Mouse (Mus musculus) erythroid progenitor cell, adult 5-6 weeks (primary cell): Measurements from ENCODE around the gene Myog. TPM values are rescaled to one million over a fixed set of nuclear protein-coding genes. Genes with fewer than 3 reads are reported as not detected.
"Not testable (repeated sequence)": the region's sequence is repeated elsewhere in the genome, so short reads cannot be mapped to it uniquely, and the experiment has no call there.

Experiments used
- ATAC-seq: replicated peaks from 2 replicates; pipeline ENCODE4 v1.8.0; 2016; ENCODE audit warnings: moderate number of reproducible peaks, mild to moderate bottlenecking, moderate TSS enrichment, inconsistent platforms; ENCODE audit not compliant: poor library complexity, low FRiP score, severe bottlenecking
- total RNA-seq, 2 experiments: library from RNA; stranded (forward) in 1 of 2; stranded (reverse) in 1 of 2; fragments of 150-400 nt in 1 of 2; fragments of 186-747, 209-891 nt in 1 of 2; gene quantifications; 2 replicates each; pipeline versions ENCODE4 v1.2.3 to v1.2.4; 2015 to 2017; ENCODE audit warnings: low replicate concordance in 2 of 2

Myog gene
- total RNA-seq (2015; ENCODE audit: low replicate concordance) (not detected in 2 replicates), total RNA-seq (2017; ENCODE audit: low replicate concordance) (not detected in 2 replicates)

GRCm38 (mm10) chr1:134289598-134290099 lies at the start of gene Myog:
TSS of gene Myog (plus strand) at chr1:134289989.
- no peak for ATAC-seq

DNA sequence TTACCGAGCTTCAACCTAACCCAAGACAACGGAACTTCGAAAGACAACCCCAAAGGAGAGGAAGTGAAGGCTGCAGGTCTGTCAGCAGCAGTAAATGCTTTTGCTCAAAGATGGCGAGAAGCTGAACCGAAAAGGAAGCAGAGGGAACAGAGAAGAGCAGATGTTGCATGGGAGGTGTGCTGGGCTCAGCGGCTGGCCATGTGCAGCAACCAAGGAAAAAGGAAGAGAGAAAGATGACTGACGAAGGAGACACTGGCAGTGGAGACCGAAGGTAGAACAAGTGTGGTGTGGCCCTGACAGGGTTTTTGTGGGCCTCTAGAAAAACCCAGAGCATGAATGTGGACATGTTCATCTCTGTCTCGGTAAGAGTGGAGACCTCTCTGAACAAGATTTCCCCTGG lies 49.1 kb upstream of the Myog start:
- ATAC-seq = no peak

DNA sequence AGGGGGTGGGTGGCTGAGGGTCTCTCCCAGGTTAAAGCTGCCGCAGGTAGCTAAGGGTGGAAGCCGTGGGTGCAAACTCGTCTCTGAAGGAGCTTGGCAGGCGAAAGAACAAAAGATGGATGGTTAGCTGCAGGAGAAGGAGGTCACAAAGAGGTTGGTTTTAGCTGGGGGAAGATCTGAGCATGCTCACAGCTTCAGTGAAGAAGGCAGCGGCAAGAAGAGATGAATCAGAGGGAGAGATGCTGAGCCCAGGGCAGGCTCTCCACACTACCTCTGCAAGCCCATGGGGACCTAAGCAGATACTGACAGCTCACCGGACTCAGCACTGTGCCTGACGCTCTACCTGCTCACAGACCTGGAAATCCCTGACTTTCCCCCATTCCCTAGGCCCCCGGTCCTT lies 48.5 kb upstream of the Myog start:
- no peak for ATAC-seq

DNA sequence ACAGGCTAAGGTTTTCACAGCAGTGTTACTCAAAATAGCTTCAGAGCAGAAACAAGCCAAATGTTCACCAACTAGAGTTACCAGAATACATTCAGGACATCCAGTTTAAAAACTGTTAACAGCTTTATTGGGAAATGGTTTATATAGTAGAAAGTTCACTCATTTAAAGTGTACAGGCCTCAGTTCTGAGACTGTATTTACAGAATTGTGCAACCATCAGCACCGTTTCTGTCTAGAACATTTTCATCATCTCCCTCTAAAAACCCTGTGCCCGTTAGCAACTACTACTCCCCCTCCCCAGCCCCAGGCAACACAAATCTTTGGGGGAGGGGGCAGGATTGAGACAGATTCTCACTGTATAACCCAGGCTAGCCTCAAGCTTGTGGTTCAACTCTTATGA lies 47.5 kb upstream of the Myog start:
- ATAC-seq = no peak

DNA sequence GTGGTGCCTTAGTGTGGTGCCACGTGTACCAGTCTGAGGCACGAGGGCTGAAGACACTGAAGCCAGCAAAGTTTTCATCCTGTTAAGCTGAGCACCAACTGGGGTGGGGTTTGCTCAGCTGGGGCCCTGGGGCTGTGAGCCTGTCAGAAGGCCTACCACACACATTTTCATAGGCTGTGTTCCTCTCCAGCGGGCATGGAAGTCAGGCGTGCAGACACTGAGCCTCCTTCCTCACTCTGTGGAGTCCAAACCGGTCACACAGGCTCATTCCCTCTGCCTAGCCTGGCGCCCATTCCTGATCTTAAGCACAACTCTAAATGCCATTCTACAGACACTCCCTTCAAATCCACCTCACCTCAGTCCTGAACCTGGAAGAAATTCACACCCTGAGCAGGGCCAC lies 46.3 kb upstream of the Myog start:
- ATAC-seq = no peak

DNA sequence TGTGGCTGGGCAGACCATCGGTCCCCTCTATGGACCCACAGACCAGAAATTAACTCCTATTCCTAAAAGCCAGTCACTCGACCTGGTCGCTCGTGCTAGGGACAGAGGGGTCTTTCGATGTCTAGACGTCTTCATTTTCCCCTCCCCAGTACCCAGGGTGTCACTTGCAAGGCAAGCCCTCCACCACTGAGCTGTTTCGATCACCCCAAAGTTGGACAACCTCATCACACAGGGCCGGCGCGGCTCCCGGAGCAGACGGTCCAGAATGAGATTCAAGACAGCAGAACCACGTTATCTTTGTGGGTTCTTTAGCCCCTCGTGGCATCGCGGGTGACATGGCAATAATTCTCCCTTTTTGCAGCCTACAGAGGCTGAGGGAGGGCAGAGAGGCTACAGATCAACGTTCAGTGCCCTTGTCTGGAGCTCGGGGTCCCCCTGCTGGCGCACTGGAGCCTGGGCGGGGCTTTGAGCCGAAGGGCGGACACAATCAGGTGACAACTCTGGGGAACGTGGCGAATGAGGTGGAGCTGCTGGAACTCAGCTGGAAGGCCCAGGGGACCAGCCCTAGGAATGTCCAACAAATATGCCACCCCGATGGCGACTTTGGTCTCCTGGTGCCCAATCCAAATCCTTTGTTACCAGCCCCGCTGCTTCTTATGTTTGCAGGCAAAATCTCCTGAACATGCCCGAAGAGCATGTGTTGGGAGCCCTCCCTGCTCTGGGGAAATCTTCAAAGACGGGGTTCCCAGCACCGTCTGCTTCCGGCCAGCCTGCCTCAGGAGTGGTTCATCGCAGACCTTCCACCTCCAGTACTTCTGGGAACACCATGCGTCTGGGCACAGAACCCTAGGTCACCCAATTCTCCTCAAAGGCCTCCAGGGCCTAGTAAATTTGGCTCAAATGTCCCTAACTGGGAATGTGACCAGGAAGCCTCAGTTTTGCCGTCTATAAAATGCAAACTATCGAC lies 45.6 kb upstream of the Myog start:
- 0 out of 2 replicates have a peak, but pooled peaks have one; percentile 31 for ATAC-seq

DNA sequence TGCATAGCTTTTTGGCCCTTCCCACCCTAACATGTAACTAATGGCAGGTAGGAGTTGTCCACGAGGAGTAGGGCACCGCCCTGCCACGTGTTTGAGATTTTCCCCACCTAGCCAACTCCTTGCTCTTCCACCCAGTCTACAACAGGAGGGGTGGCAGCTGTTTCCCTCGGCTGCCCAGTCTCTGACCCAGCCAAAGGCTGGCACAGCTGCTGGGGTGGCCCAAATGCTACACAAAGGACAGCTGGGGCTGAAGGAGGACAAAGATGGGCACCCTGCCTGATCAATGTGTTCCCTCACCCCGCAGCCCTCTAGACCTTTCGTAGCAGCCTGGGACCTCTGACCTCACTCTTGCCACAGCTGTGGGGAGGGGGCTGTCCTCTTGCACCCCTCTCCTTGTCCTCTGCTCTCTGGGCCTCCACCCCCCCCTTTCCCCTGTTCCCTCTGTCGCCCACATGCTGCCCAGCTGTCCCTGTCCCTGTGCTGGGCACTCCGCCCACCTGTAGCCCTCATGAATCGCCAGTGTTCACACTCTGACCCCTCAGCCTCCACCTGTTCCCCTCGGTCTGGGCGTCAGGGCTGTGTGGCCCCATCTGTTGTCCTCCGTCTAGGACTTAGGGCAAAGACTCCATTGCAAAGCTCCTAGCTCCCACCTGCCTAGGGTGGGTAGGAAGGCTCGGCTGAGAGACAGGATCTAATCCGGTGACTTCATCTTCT lies 44.6 kb upstream of the Myog start:
- no peak for ATAC-seq

DNA sequence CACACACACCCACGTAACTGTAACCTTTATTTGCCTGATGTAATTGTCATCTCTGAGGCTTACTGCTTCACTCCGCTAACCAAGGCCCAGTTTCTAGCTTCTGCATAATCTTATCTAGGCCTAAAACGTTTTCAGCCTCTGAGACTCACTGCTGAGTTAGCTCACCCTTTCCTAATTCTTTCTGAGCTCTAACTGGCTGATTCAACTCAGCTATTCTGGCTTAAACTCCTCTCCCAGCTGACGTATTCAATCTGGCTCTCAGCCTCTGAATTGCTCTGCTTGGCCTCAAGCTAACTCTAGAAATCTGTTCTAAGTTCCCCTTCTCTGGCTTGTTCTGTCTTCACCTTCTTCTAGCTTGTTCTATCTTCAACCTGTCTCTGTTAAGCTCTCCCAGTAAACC lies 43.2 kb upstream of the Myog start:
- ATAC-seq = no peak

DNA sequence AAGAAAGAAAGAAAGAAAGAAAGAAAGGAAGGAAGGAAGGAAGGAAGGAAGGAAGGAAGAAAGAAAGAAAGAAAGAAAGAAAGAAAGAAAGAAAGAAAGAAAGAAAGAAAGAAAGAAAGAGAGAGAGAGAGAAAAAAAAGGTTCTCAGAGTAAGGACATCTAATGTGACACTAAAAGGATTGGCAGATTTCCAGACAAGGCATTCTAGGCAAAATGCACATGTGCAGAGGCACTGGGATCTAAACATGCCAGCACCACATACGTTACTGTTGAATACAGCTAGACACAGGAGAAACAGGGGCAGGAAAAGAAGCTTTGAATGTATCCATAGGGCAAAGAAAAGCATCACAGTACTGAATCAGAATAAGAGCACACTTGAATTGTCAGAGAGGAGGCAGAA lies 40.1 kb upstream of the Myog start:
- not testable (repeated sequence) for ATAC-seq

GRCm38 (mm10) chr1:134264341-134264740 lies 25.4 kb upstream of the Myog start:
- no peak for ATAC-seq

GRCm38 (mm10) chr1:134265797-134266196 lies 24.0 kb upstream of the Myog start:
- no peak for ATAC-seq

GRCm38 (mm10) chr1:134270026-134270425 lies 19.8 kb upstream of the Myog start:
- no peak for ATAC-seq

GRCm38 (mm10) chr1:134272754-134273250 lies 17.0 kb upstream of the Myog start:
- no peak for ATAC-seq

- ATAC-seq = no peak
These were observed 16.0 kb upstream of the Myog start for GRCm38 (mm10) chr1:134273493-134274395.

GRCm38 (mm10) chr1:134274483-134274920 lies 15.3 kb upstream of the Myog start:
- ATAC-seq = no peak

DNA sequence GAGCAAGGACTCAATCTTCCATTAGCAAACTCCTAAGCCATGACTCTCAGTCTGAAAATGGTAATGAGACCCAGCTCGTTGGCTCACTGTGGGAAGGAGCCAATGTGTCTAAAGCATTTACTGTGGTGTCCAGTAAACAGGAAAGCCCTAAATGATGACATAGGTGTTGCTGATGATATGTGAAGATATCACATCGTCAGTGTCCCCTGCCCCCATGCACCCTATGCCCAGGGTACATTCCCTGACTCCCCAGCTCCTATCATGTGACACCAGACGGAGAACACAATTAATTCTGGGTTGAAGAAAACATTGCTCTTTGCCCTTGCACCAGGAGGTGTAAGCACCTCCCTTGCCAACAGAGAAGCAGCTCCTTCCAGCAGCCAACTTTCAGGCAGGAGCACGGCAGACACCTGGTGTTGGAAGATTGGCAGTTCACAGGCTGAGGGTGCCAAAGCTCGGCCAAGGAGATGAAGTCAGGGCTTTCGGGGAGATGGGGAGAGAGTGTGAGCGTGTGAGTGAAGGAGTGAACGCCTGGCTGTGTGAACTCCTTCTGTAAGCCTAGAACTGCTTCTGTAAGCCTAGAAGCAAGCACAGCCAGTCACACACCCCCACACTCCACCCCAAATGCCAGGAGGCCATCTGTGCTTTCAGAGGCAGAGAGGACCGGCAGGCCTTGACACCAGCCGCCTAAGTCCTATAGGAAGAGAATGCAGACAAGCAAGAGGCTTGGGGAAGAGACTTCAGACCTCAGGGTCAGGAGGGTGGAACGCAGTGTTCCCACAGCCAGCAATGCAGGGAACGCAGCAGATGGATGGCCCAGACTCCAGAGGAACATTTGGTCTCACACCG lies 13.9 kb upstream of the Myog start:
- ATAC-seq = no peak

DNA sequence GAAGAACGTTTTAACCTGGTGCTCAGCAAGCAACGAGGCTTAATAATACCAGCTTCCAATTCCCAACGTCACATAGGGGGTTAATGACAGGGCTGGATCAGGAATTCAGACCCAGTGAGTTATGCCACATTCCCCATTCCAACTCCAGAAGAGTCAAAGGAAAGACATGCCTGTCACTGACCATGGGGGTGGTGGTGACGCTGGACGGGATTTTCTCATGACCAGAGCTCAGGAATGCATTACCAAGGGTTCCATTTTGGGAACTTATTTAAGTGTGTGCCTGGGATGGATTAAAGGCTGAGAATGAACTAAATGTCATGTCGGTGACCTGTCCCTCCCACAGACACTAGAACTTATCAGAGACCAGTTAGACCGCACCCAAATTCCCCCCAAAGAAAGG lies 13.0 kb upstream of the Myog start:
- no peak for ATAC-seq

GRCm38 (mm10) chr1:134280174-134280573 lies 9.6 kb upstream of the Myog start:
- no peak for ATAC-seq

- ATAC-seq = no peak
These were observed 8.2 kb upstream of the Myog start for GRCm38 (mm10) chr1:134281563-134281962.
